ENCODE assay signal across 15 mouse cellular contexts in the genomic region with DNA sequence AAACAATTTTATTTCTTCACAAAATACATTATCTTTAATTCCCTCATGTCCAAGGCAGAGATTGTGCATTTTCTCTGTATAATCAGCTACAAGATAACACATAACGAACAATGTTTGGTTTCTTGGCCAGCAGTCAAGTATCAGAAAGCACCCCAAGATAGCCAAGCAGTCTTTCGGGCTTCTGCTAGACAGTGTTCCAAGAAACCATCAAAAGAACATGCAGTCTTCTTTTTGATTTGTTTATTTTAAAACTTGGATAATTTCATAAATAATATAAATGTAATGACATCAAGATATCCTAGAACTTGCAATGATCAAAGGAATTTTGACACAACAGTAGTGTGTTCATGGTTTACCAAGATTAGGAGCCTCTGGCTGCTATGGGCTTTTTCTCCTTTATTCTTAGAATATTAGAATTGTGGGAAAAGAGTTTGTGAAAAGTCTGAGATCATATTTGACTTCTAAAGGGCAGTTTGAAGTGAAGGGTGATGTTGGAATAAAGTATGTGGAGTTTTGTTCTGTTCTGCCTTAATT.
"Had no signal": no experiment of that assay in that cellular context is flagged by ENCODE, and none has a peak within 500 bp of the region (broad histone marks: within the 10 kb centered on the region; RNA-seq: fewer than 3 reads in every experiment).

No protein-coding gene starts in this region.

- H3K36me3 ChIP-seq: neural tube, embryonic 15.5 days; stomach, embryonic 15.5 days had no signal

- H3K4me3 ChIP-seq: neural tube, embryonic 15.5 days; stomach, embryonic 15.5 days had no signal

- H3K9ac ChIP-seq: neural tube, embryonic 15.5 days; stomach, embryonic 15.5 days had no signal

- DNase-seq: retina, postnatal 1 day; right cerebral cortex, adult 18-20 months; right cerebral cortex, postnatal 14 days; right cerebral cortex, postnatal 25 days; right cerebral cortex, postnatal 4 days; spleen, adult 18-20 months; thymus, adult 18-20 months; thymus, adult 2 months; thymus, postnatal 14 days; thymus, postnatal 25 days; thymus, postnatal 36 days; thymus, postnatal 4 days had no signal

- H3K9me3 ChIP-seq: neural tube, embryonic 15.5 days; stomach, embryonic 15.5 days had no signal

- H3K27ac ChIP-seq: neural tube, embryonic 15.5 days; stomach, embryonic 15.5 days; stomach, postnatal 0 days had no signal

- H3K27me3 ChIP-seq: neural tube, embryonic 15.5 days; stomach, embryonic 15.5 days had no signal

- H3K4me2 ChIP-seq: neural tube, embryonic 15.5 days; stomach, embryonic 15.5 days had no signal

- H3K4me1 ChIP-seq: neural tube, embryonic 15.5 days; stomach, embryonic 15.5 days had no signal
